Mouse (Mus musculus) small intestine, adult 2 months (tissue): ENCODE measurements around the gene Phactr3.

Experiments used
- CTCF ChIP-seq: fragments of 200-500 bp; IDR thresholded peaks from 2 replicates; pipeline ENCODE4 v1.5.1; 2012; ENCODE audit warnings: low read depth, mild to moderate bottlenecking, control low read depth, inconsistent platforms, low read length, moderate library complexity, mixed read lengths; ENCODE audit not compliant: insufficient replicate concordance, insufficient read length; ENCODE audit errors: extremely low read depth
- POLR2A ChIP-seq: fragments of 200-500 bp; IDR thresholded peaks from 2 replicates; pipeline ENCODE4 v1.6.1; 2012; ENCODE audit warnings: low read depth, mild to moderate bottlenecking, control low read depth, inconsistent platforms, low read length, moderate library complexity

DNA sequence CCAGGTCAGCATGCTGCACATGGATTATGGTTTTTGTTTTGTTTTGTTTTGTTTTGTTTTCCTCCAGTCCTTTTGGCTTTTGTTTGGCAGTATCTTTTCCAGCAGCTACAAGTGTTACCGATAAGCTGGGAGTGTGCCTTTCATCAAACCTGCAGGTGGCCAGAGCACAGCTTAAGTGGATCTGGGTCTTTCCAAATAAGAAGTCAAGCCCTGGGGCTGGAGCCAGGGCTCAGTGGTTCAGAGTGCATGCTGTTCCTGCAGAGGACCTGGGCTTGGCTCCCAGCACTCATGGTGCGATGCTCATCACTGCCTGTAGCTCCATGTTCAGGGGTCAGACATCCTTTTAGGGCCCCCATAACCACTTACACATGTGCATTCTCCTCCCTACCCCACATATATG is 55.2 kb downstream of the Phactr3 start:
- TF ChIP-seq CTCF (no peak), POLR2A (no peak)
